Mouse (Mus musculus): ENCODE data around the gene Gm10190. TPM values are rescaled to one million over a fixed set of nuclear protein-coding genes. Genes with fewer than 3 reads are reported as not detected.
"Not testable (repeated sequence)": the region's sequence is repeated elsewhere in the genome, so short reads cannot be mapped to it uniquely, and the experiment has no call there.

The Gm10190 gene
- 1 to 10 TPM in 1 of 2 experiments, not detected in 1; 4.9 TPM for total RNA-seq (2021)
- long read RNA-seq, partial matches to known transcripts, result 0 of 4 reads
- long read RNA-seq, other reads (novel, unspliced or antisense), result 0 of 4 reads

- DNase-seq (ENCODE audit: low spot score in 2 of 2), result peak; percentile 77 to 87
These were observed at the start of gene Gm10190 for GRCm38 (mm10) chr17:80372989-80373725. Gene Gm10190 (minus strand): TSS chr17:80373541.

DNA sequence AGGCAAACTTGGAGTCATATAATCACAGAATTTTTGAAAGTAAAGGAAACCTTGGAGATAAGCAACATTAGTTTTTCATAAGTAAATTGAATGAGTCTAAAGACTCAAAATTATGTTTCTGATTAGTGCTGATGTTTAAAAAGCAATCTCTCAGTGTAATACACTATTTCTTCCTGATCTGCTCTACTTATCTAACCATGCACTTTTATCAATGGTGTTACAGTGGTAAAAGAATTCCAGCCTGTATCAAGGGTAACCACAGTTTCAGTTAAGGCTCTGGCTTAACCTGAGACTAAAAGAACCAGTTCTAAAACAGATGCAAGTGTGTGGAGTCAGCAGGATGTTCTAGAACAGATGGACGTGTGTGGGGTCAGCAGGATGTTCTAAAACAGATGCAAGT, 47.7 kb upstream of the Gm10190 start:
- no peak for DNase-seq (ENCODE audit: low spot score in 2 of 2)

GRCm38 (mm10) chr17:80418572-80419210, 45.4 kb upstream of the Gm10190 start:
- DNase-seq (ENCODE audit: low spot score in 2 of 2), result no peak

DNA sequence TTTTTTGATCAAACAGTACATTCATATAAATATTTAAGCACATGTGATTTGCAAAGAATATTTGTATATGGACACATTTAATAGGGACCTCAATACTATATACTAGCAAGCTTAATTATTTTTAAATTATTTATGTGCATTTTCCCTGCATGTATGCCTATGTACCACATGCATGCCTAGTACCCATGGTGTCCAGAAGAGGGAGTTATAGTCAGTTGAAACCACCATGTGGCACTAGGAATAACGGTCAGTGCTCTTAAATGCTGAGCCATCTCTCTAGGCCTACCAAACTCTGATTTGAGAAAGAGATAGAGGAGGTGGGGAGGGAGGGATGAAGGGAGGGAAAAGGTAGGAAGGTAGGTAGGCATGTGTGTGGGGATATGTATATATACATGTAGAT, 37.8 kb upstream of the Gm10190 start:
- no peak for DNase-seq (ENCODE audit: low spot score in 2 of 2)

- no peak for DNase-seq (ENCODE audit: low spot score in 2 of 2)
These were observed 24.9 kb upstream of the Gm10190 start for GRCm38 (mm10) chr17:80398243-80398642.

- DNase-seq (ENCODE audit: low spot score in 2 of 2), result peak; percentile 27 to 48
These were observed 18.4 kb upstream of the Gm10190 start for GRCm38 (mm10) chr17:80391423-80392403.

GRCm38 (mm10) chr17:80390024-80390423, 16.7 kb upstream of the Gm10190 start:
- no peak for DNase-seq (ENCODE audit: low spot score in 2 of 2)

GRCm38 (mm10) chr17:80385671-80386070, 12.3 kb upstream of the Gm10190 start:
- no peak for DNase-seq (ENCODE audit: low spot score in 2 of 2)

DNA sequence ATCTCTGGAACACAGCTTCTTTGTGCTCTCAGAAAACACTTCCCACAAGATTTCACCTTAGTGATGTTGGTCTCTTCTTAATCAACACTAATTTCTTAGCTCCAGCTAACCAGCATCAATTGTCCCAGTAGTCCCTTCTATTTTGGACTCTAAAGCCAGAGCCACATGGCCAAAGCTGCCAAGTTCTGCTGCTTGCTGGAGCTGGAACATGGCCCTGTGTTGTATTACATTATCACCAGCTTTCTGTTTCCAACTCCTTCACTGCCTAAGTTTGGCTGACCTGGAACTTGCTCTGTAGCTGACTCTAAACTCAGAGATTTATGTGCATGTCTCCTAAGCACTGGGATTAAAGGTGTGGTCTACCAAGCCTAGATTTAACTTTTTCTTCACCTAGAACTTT, 5.0 kb upstream of the Gm10190 start:
- not testable (repeated sequence) for DNase-seq (ENCODE audit: low spot score in 2 of 2)

DNA sequence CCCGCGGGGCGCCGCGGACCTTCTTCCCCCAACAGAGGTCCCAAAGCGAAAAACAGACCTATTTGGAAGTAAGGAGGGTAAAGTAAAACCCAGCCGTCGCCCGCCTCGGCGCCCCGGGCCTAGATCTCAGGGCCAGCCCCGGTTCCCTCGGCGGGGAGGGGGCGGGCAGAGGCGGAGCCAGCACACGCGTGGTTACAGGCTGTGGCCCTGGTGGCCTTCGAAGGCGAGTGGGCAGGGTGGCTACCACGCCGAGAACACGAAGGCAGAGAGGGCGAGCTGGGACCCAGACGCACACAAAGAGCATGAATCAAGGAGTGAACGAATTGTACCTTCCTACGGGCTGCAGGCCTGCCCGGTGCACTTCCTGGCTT, 370 bp upstream of the Gm10190 start:
- DNase-seq (ENCODE audit: low spot score in 2 of 2), result no peak

DNA sequence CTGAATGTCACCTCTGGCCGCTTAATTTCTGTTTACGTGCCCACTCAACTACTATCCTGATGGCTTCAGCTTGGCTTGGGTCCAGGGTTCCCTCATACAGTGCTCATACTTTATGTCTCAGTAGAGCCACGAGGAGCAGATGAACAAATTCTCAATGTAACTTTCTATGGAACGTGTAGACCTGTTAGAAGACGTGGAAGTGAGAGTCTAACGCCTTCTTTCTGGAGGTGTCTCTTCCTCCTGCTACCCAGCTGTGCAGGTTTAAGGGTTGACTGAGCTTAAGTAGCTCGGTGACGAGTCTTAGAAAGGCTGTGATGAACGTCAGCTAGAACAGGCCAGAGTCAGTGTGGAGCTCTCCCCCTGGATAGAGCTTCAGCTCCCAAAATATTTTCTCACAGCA, 4.7 kb downstream of the Gm10190 start:
- DNase-seq (ENCODE audit: low spot score in 2 of 2), result no peak

DNA sequence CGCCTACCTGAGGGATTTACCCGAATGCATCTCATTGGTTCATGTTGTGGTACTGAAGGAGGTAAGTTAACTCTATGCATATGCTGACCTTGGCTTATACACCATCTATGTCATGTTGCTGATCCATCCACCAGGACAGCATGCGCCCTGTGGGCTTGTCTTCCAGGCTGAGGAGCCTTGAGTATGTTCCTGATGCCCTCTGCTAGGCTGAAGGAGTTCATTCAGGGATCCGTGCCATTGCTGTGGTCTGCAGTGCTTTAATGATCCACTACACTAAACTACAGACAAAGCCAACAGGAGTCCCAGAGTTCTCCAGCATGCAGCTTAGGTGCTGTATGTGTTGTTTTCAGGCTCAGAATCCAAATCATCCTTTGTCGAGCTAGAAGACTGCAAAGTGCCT, 6.1 kb downstream of the Gm10190 start:
- peak; percentile 12 to 20 for DNase-seq (ENCODE audit: low spot score in 2 of 2)

DNA sequence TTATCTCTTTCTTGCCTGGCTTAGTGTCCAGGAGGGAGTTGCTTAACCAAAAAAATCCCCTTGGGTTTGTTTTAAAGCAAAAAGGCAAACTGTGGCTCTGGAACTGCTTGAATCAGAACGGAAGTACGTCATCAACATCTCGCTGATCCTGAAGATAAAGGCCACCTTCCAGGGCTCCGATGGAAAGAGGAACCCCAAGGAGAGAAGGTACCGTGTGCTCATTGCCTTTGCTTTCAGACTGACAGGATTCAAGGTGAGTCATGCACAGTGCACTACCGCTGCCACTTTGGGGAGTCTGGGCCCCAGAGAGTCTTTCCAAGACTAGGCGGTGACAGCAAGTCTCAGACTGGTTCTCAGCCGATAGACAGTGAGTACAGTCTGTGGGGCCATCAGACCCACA, 13.1 kb downstream of the Gm10190 start:
- no peak for DNase-seq (ENCODE audit: low spot score in 2 of 2)

GRCm38 (mm10) chr17:80347234-80347633, 26.1 kb downstream of the Gm10190 start:
- DNase-seq (ENCODE audit: low spot score in 2 of 2), result no peak

DNA sequence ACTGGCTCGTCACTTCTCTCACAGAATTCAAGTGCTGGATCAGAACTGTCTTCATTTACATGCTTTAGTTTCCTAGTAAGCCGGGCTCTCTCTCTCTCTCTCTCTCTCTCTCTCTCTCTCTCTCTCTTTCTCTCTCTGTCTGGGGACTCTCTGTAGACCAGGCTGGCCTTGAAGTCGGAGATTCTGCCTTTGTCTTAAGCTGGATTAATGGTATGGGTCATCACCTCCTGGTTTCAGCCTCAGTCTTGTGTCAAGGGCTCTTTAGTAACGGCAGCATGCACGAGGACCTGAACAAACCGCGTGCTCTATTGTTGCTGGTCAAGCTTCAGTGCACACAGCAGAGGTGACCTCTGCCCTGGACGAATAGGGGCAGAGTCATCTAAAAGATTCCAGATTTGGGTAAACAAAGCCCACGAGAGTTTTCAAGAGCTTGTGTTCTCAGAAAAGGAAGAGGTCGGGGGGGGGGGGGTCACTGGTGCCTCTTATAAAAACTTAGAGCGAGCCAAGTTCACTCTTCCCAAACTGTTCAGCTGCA, 26.7 kb downstream of the Gm10190 start:
- no peak for DNase-seq (ENCODE audit: low spot score in 2 of 2)

- DNase-seq (ENCODE audit: low spot score in 2 of 2), result peak in 1 of 2 experiments; percentile 17
These were observed 28.1 kb downstream of the Gm10190 start for GRCm38 (mm10) chr17:80345277-80345676.

DNA sequence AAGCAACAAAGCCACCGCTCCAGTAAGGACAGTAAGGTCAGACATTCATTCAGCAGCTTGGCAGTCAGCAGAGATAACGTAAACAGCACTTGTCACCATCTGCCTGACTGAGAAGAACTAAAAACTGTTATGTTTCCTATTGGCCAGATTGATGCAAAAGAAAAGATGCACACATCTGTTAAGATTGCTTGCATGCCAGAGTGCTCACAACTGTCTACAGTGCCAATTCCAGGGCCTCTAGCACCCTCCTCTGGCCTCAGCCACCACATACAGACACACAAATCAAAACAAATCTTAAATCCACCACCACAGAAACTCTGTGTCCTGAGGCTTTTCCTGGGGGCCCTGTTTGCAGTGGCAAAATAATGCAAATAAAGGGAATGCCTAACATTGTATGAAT, 41.0 kb downstream of the Gm10190 start:
- peak; percentile 18 to 26 for DNase-seq (ENCODE audit: low spot score in 2 of 2)

DNA sequence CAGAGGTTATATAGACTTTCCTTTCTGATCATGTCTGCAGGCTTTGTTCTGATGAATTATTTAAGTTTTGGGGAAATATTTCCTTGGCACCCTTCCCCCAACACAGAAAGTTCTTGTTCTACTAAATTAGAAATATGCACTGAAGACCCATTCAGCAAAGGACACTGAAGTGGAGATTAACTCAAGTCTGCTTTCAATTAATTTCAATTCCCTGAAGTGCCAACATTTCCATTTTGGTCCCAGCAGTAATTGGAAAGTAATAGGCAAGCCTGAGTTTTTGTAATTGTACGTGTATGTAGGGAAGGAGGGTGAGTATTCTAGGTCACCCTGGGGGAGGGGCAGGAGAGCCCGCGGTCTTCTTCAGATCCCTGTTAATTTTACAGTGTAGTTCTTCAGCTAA, 46.9 kb downstream of the Gm10190 start:
- no peak for DNase-seq (ENCODE audit: low spot score in 2 of 2)

DNA sequence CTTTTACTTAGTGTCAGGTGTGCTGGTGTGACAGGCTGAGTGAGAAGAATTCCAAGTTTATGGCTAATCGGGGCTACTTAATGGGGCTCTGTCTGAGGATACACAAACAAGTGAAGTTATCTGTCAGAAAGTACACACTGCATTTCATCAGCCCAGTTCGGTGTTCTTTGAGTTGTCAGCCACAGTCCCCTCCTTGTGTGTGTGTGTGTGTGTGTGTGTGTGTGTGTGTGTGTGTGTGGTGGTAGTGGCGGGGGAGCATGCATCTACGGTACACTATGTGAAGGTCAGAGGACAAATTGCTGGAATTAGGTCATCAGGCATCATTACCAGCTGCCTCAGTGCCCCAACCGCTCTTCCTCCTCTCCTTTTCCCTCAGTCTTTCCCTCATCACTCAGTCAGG, 47.9 kb downstream of the Gm10190 start:
- DNase-seq (ENCODE audit: low spot score in 2 of 2), result no peak

GRCm38 (mm10) chr17:80324521-80324920, 48.8 kb downstream of the Gm10190 start:
- DNase-seq (ENCODE audit: low spot score in 2 of 2), result no peak

GRCm38 (mm10) chr17:80323658-80324057, 49.7 kb downstream of the Gm10190 start:
- no peak for DNase-seq (ENCODE audit: low spot score in 2 of 2)

Data from layer of hippocampus, postnatal 10 days (tissue).